Mouse (Mus musculus): ENCODE measurements around the gene Bcl9l. TPM values are rescaled to one million over a fixed set of nuclear protein-coding genes. Genes with fewer than 3 reads are reported as not detected.

The Bcl9l gene
- polyA plus RNA-seq, 1 experiment from 2014 or later: 18.5 TPM

GRCm38 (mm10) chr9:44473184-44473583 is 9.4 kb upstream of the Bcl9l start:
- Histone ChIP-seq H3K4me2 (replicated peaks) (no peak overlapping the region), H3K36me3 (no peaks in the 10 kb centered on the region), H3K9ac (no peak overlapping the region), H3K4me1 (peaks cover 9% of the 10 kb centered on the region), H3K27me3 (no peaks in the 10 kb centered on the region), H3K27ac (no peak overlapping the region), H3K4me3 (no peak overlapping the region), H3K9me3 (no peaks in the 10 kb centered on the region)
- no peak for ATAC-seq (ENCODE audit: insufficient number of reproducible peaks, insufficient read depth, low FRiP score, low TSS enrichment)
- 63% methylated on average over 3 of the region's 3 CpGs for WGBS

- WGBS: 65% methylated on average over 1 of the region's 1 CpGs
- Histone ChIP-seq H3K4me1 (peaks cover 10% of the 10 kb centered on the region), H3K4me3 (no peak overlapping the region), H3K36me3 (no peaks in the 10 kb centered on the region), H3K4me2 (replicated peaks) (no peak overlapping the region), H3K9me3 (no peaks in the 10 kb centered on the region), H3K9ac (no peak overlapping the region), H3K27me3 (no peaks in the 10 kb centered on the region), H3K27ac (no peak overlapping the region)
- no peak for ATAC-seq (ENCODE audit: insufficient number of reproducible peaks, insufficient read depth, low FRiP score, low TSS enrichment)
Observed at GRCm38 (mm10) chr9:44474327-44474726, 8.3 kb upstream of the Bcl9l start.

GRCm38 (mm10) chr9:44475936-44476335 is 6.7 kb upstream of the Bcl9l start:
- no peak overlapping the region for H3K4me3 ChIP-seq
- no peak overlapping the region for H3K9ac ChIP-seq
- WGBS: 93% methylated on average over 3 of the region's 3 CpGs
- ATAC-seq (ENCODE audit: insufficient number of reproducible peaks, insufficient read depth, low FRiP score, low TSS enrichment): no peak
- peaks cover 10% of the 10 kb centered on the region for H3K4me1 ChIP-seq
- no peaks in the 10 kb centered on the region for H3K9me3 ChIP-seq
- H3K27me3 ChIP-seq: no peaks in the 10 kb centered on the region
- no peak overlapping the region for H3K27ac ChIP-seq
- H3K36me3 ChIP-seq: no peaks in the 10 kb centered on the region
- no peak overlapping the region for H3K4me2 ChIP-seq (replicated peaks)

- Histone ChIP-seq H3K27ac (peak overlapping the region; percentile 100), H3K4me1 (peaks cover 13% of the 10 kb centered on the region), H3K4me2 (replicated peaks) (peak overlapping the region; percentile 92), H3K4me3 (peak overlapping the region; percentile 72), H3K9ac (peak overlapping the region; percentile 85; the same call in 1 of the 2 replicates), H3K9me3 (no peaks in the 10 kb centered on the region), H3K36me3 (no peaks in the 10 kb centered on the region), H3K27me3 (no peaks in the 10 kb centered on the region)
- WGBS: 5% methylated on average over 24 of the region's 24 CpGs
- no peak for ATAC-seq (ENCODE audit: insufficient number of reproducible peaks, insufficient read depth, low FRiP score, low TSS enrichment)
Observed at GRCm38 (mm10) chr9:44477339-44478228, 5.0 kb upstream of the Bcl9l start.

- Histone ChIP-seq H3K4me3 (peak overlapping the region; percentile 72), H3K27me3 (no peaks in the 10 kb centered on the region), H3K9me3 (no peaks in the 10 kb centered on the region), H3K4me2 (replicated peaks) (peak overlapping the region; percentile 92), H3K36me3 (no peaks in the 10 kb centered on the region), H3K9ac (peak overlapping the region; percentile 85), H3K4me1 (peaks cover 13% of the 10 kb centered on the region), H3K27ac (peak overlapping the region; percentile 100)
- under 1% methylated on average over 23 of the region's 27 CpGs for WGBS
- 0 out of 2 replicates have a peak, but pooled peaks have one; percentile 43 for ATAC-seq (ENCODE audit: insufficient number of reproducible peaks, insufficient read depth, low FRiP score, low TSS enrichment)
Observed at GRCm38 (mm10) chr9:44478229-44478921, 4.2 kb upstream of the Bcl9l start.

- Histone ChIP-seq H3K27me3 (no peaks in the 10 kb centered on the region), H3K4me1 (peaks cover 15% of the 10 kb centered on the region), H3K4me2 (replicated peaks) (peak overlapping the region; percentile 92), H3K36me3 (no peaks in the 10 kb centered on the region), H3K4me3 (peak overlapping the region; percentile 72), H3K27ac (peak overlapping the region; percentile 100), H3K9me3 (no peaks in the 10 kb centered on the region), H3K9ac (peak overlapping the region; percentile 85)
- ATAC-seq (ENCODE audit: insufficient number of reproducible peaks, insufficient read depth, low FRiP score, low TSS enrichment): peak; percentile 49; the same call in 1 of the 2 replicates
- under 1% methylated on average over 29 of the region's 29 CpGs for WGBS
Observed at GRCm38 (mm10) chr9:44478959-44479605, 3.5 kb upstream of the Bcl9l start.

GRCm38 (mm10) chr9:44479628-44480428 is 2.8 kb upstream of the Bcl9l start:
- WGBS: under 1% methylated on average over 26 of the region's 26 CpGs
- Histone ChIP-seq H3K27me3 (no peaks in the 10 kb centered on the region), H3K4me3 (peak overlapping the region; percentile 72), H3K36me3 (no peaks in the 10 kb centered on the region), H3K27ac (peak overlapping the region; percentile 100), H3K9ac (peak overlapping the region; percentile 85), H3K4me2 (replicated peaks) (peak overlapping the region; percentile 92), H3K9me3 (no peaks in the 10 kb centered on the region), H3K4me1 (peaks cover 22% of the 10 kb centered on the region)
- peak; percentile 70 for ATAC-seq (ENCODE audit: insufficient number of reproducible peaks, insufficient read depth, low FRiP score, low TSS enrichment)

GRCm38 (mm10) chr9:44482112-44482511 is 513 bp upstream of the Bcl9l start:
- no peak overlapping the region; the same call in 1 of the 2 replicates for H3K9ac ChIP-seq
- no peak for ATAC-seq (ENCODE audit: insufficient number of reproducible peaks, insufficient read depth, low FRiP score, low TSS enrichment)
- peak overlapping the region; percentile 96 for H3K4me2 ChIP-seq (replicated peaks)
- peak overlapping the region; percentile 97 for H3K4me3 ChIP-seq
- H3K9me3 ChIP-seq: no peaks in the 10 kb centered on the region
- 10% methylated on average over 3 of the region's 3 CpGs for WGBS
- peak overlapping the region; percentile 97; the same call in 1 of the 2 replicates for H3K27ac ChIP-seq
- no peaks in the 10 kb centered on the region for H3K36me3 ChIP-seq
- H3K27me3 ChIP-seq: no peaks in the 10 kb centered on the region
- peaks cover 45% of the 10 kb centered on the region for H3K4me1 ChIP-seq

GRCm38 (mm10) chr9:44483041-44483509 is 450 bp downstream of the Bcl9l start:
- Histone ChIP-seq H3K9me3 (no peaks in the 10 kb centered on the region), H3K4me2 (replicated peaks) (peak overlapping the region; percentile 96), H3K4me1 (peaks cover 46% of the 10 kb centered on the region), H3K27ac (peak overlapping the region; percentile 97), H3K27me3 (no peaks in the 10 kb centered on the region), H3K9ac (peak overlapping the region; percentile 99), H3K4me3 (peak overlapping the region; percentile 97), H3K36me3 (no peaks in the 10 kb centered on the region)
- ATAC-seq (ENCODE audit: insufficient number of reproducible peaks, insufficient read depth, low FRiP score, low TSS enrichment): no peak
- under 1% methylated on average over 37 of the region's 39 CpGs for WGBS

- Histone ChIP-seq H3K4me3 (peak overlapping the region; percentile 97), H3K4me2 (replicated peaks) (peak overlapping the region; percentile 96), H3K36me3 (no peaks in the 10 kb centered on the region), H3K27me3 (no peaks in the 10 kb centered on the region), H3K27ac (peak overlapping the region; percentile 97), H3K9me3 (no peaks in the 10 kb centered on the region), H3K9ac (peak overlapping the region; percentile 99), H3K4me1 (peaks cover 50% of the 10 kb centered on the region)
- WGBS: under 1% methylated on average over 12 of the region's 12 CpGs
- ATAC-seq (ENCODE audit: insufficient number of reproducible peaks, insufficient read depth, low FRiP score, low TSS enrichment): no peak
Observed at GRCm38 (mm10) chr9:44483510-44484044, 952 bp downstream of the Bcl9l start.

All from embryonic facial prominence, embryonic 12.5 days (tissue).